Comparison of ENCODE assay signal across 13 mouse cellular contexts in the genomic region with DNA sequence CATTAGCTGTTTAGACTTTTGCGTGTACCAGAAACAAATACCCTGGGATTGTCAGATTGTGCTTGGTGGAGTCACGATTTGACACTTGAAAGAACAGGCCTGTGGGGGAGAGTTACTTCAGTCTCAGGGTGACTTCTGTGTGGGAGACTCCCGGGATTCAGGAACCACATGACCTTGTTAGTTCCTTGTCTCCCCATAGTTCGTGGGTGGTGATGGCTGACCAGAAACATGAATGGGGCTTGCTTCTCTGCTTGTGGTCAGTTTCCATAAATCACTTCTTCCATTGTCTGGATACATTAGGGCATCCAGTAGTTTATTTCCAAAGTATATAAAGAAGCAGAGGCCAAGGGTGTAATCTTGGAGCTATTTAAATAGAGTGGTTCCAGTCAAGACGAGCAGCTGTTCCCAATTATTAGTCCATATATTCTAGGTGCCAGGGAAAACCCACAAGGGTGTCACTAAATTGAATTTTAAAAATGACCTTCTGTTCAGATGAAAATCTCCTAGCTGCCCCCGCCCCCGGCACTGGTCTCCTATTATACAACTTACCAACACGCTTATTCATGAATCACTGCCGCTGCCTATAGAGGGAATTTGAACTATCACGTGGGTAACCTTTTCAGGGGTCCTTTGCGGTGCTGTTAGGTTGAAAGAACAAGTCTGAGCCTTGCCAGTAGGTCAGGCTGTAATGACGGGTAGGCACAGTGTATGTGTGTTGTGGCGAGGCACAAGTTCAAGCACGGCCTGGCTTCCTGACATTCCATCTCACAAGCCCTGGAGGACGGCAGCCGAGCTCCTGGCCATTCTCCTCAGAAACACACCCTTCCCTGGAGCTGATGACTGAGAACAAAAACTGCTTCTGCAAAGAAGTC.
DNase-seq lines count a peak whose midpoint lies in the region; ATAC-seq and TF ChIP-seq lines count a peak whose summit lies in the region.
"Had no signal": no experiment of that assay in that cellular context is flagged by ENCODE, and none has a peak within 500 bp of the region (broad histone marks: within the 10 kb centered on the region; RNA-seq: fewer than 3 reads in every experiment).

No protein-coding gene starts in this region.

- TF ChIP-seq CTCF in C2C12 (IDR thresholded peaks at IDR 0.05; ENCODE audit: control insufficient read depth, insufficient read depth, insufficient read length): no peak
- TF ChIP-seq CTCF in lung, postnatal 0 days (IDR thresholded peaks at IDR 0.05): no peak

- H3K4me2 ChIP-seq in embryonic facial prominence, embryonic 11.5 days (ENCODE audit: low read depth, low read length): no peak overlapping the region
- peak overlapping the region; percentile 25 for H3K4me2 ChIP-seq in limb, embryonic 13.5 days (replicated peaks)
- no peak overlapping the region for H3K4me2 ChIP-seq in lung, postnatal 0 days (replicated peaks; ENCODE audit: low read depth, low read length)
- H3K4me2 ChIP-seq: liver, embryonic 13.5 days had no signal

- H3K36me3 ChIP-seq in C2C12 (ENCODE audit: control insufficient read depth, insufficient read depth): no peaks in the 10 kb centered on the region
- no peaks in the 10 kb centered on the region for H3K36me3 ChIP-seq in embryonic facial prominence, embryonic 11.5 days (replicated peaks; ENCODE audit: control insufficient read depth, insufficient read depth, low read depth, low read length)
- H3K36me3 ChIP-seq in limb, embryonic 13.5 days: no peaks in the 10 kb centered on the region
- no peaks in the 10 kb centered on the region for H3K36me3 ChIP-seq in lung, postnatal 0 days (ENCODE audit: insufficient read depth, low read length)
- H3K36me3 ChIP-seq: liver, embryonic 13.5 days had no signal

- H3K79me3 ChIP-seq in C2C12 (ENCODE audit: low read depth): no peaks in the 10 kb centered on the region

- H3K9me3 ChIP-seq in embryonic facial prominence, embryonic 11.5 days (replicated peaks; ENCODE audit: control insufficient read depth, low read length): no peaks in the 10 kb centered on the region
- no peaks in the 10 kb centered on the region for H3K9me3 ChIP-seq in limb, embryonic 13.5 days
- H3K9me3 ChIP-seq in lung, postnatal 0 days (ENCODE audit: low read length): no peaks in the 10 kb centered on the region
- H3K9me3 ChIP-seq: liver, embryonic 13.5 days had no signal

- no peaks in the 10 kb centered on the region for H3K4me1 ChIP-seq in embryonic facial prominence, embryonic 11.5 days (ENCODE audit: control insufficient read depth, insufficient read depth, low read length)
- peaks cover 31% of the 10 kb centered on the region for H3K4me1 ChIP-seq in limb, embryonic 13.5 days
- no peaks in the 10 kb centered on the region for H3K4me1 ChIP-seq in lung, postnatal 0 days (ENCODE audit: insufficient read depth, low read depth, low read length)
- H3K4me1 ChIP-seq: liver, embryonic 13.5 days had no signal

- DNase-seq in heart, adult 11 months: peak; percentile 85
- DNase-seq in heart, adult 8-10 months (ENCODE audit: low spot score): no peak
- DNase-seq in embryonic facial prominence, embryonic 11.5 days (ENCODE audit: low spot score): peak; percentile 41
- no peak for DNase-seq in lung, postnatal 0 days (ENCODE audit: low spot score)
- no peak for DNase-seq in urinary bladder, postnatal 14 days (ENCODE audit: low spot score)
- DNase-seq: cerebellum, postnatal 36 days; liver, embryonic 13.5 days; lung, postnatal 10 days; right cerebral cortex, postnatal 25 days had no signal

- 60% methylated on average over 16 of the region's 16 CpGs for WGBS in embryonic facial prominence, embryonic 11.5 days
- 23% methylated on average over 16 of the region's 16 CpGs for WGBS in limb, embryonic 13.5 days
- WGBS in lung, postnatal 0 days: 74% methylated on average over 16 of the region's 16 CpGs

- H3ac ChIP-seq in C2C12 (ENCODE audit: control insufficient read depth, insufficient read length, low read depth): no peak overlapping the region

- H3K4me3 ChIP-seq in C2C12 (ENCODE audit: insufficient read depth, poor library complexity, severe bottlenecking): no peak overlapping the region
- no peak overlapping the region for H3K4me3 ChIP-seq in embryonic facial prominence, embryonic 11.5 days (ENCODE audit: low read depth, low read length)
- H3K4me3 ChIP-seq in limb, embryonic 13.5 days: no peak overlapping the region
- no peak overlapping the region for H3K4me3 ChIP-seq in lung, postnatal 0 days (ENCODE audit: low read depth, low read length)
- H3K4me3 ChIP-seq: liver, embryonic 13.5 days had no signal

- no peaks in the 10 kb centered on the region for H3K27me3 ChIP-seq in C2C12 (ENCODE audit: control insufficient read depth, insufficient read depth, insufficient read length)
- no peaks in the 10 kb centered on the region for H3K27me3 ChIP-seq in embryonic facial prominence, embryonic 11.5 days (ENCODE audit: control insufficient read depth, insufficient read depth, low read length)
- 0 out of 2 replicates have a peak, but pooled peaks cover 2% of the 10 kb centered on the region for H3K27me3 ChIP-seq in limb, embryonic 13.5 days
- H3K27me3 ChIP-seq in lung, postnatal 0 days (replicated peaks; ENCODE audit: insufficient read depth, low read length): no peaks in the 10 kb centered on the region
- H3K27me3 ChIP-seq: liver, embryonic 13.5 days had no signal

- no peaks in the 10 kb centered on the region for H3K79me2 ChIP-seq in C2C12 (ENCODE audit: control insufficient read depth, insufficient read depth)

- H3K27ac ChIP-seq in embryonic facial prominence, embryonic 11.5 days (replicated peaks; ENCODE audit: low read depth, low read length): no peak overlapping the region
- H3K27ac ChIP-seq in limb, embryonic 13.5 days: peak overlapping the region; percentile 12; the same call in 1 of the 2 replicates
- H3K27ac ChIP-seq in lung, postnatal 0 days (ENCODE audit: low read length): no peak overlapping the region
- H3K27ac ChIP-seq: hindbrain, postnatal 0 days; liver, embryonic 13.5 days had no signal

- ATAC-seq in embryonic facial prominence, embryonic 11.5 days (replicated peaks; ENCODE audit: insufficient number of reproducible peaks, low FRiP score, low TSS enrichment, low read depth): no peak; the same call in 1 of the 2 replicates
- ATAC-seq in limb, embryonic 13.5 days (ENCODE audit: low FRiP score, low read depth): peak; percentile 64; the same call in 1 of the 2 replicates
- no peak for ATAC-seq in lung, postnatal 0 days
- ATAC-seq: activated CD4-positive, CD25-positive, alpha-beta regulatory T cell, adult 4 months; hindbrain, postnatal 0 days had no signal

- H3K9ac ChIP-seq in embryonic facial prominence, embryonic 11.5 days (replicated peaks; ENCODE audit: low read length): no peak overlapping the region
- H3K9ac ChIP-seq in limb, embryonic 13.5 days: no peak overlapping the region
- no peak overlapping the region for H3K9ac ChIP-seq in lung, postnatal 0 days (replicated peaks; ENCODE audit: low read depth)
- H3K9ac ChIP-seq: liver, embryonic 13.5 days had no signal

- TF ChIP-seq EP300 in lung, postnatal 0 days (IDR thresholded peaks at IDR 0.05): no peak

TF ChIP-seq in C2C12, 6 proteins besides CTCF, POLR2A, EP300 and RAD21:
- TF ChIP-seq USF1 (IDR thresholded peaks at IDR 0.05; ENCODE audit: low read depth) (peak; percentile 71), FOSL1 (IDR thresholded peaks at IDR 0.05; ENCODE audit: insufficient read depth, low read length, poor library complexity, severe bottlenecking) (no peak)

Comparison
In these comparisons a context has a peak if more than half of its experiments do, and no peak if none do; other contexts are left out.
1. DNase-seq: peak in heart, adult 11 months (single experiment) and embryonic facial prominence, embryonic 11.5 days (single experiment); none in heart, adult 8-10 months (single experiment), lung, postnatal 0 days (single experiment) and urinary bladder, postnatal 14 days (single experiment).